Mouse (Mus musculus) CD4-positive, CD25-positive, alpha-beta regulatory T cell, adult 2 months (primary cell): ENCODE measurements at regions not wholly inside any gene's neighbourhood (a gene's known extent, or its start where the extent isn't known, plus 50 kb on each side); places are given as distances from the start of the nearest gene placed in this dataset.

Experiments used
- DNase-seq: peaks from one replicate; pipeline ENCODE4 v3.0.0-alpha.2; 2012; ENCODE audit warnings: low read depth, low spot score

GRCm38 (mm10) chr10:67819534-67819933, 92.9 kb downstream of the Zfp365 start:
- no peak for DNase-seq

GRCm38 (mm10) chr10:67813901-67814300, 98.6 kb downstream of the Zfp365 start:
- no peak for DNase-seq

- DNase-seq: peak; percentile 4
Observed at GRCm38 (mm10) chr10:67805131-67805530, 107.3 kb downstream of the Zfp365 start.

- no peak for DNase-seq
Observed at GRCm38 (mm10) chr10:67804637-67805036, 107.8 kb downstream of the Zfp365 start.

- DNase-seq: no peak
Observed at GRCm38 (mm10) chr10:67802156-67802555, 110.3 kb downstream of the Zfp365 start.

- DNase-seq: no peak
Observed at GRCm38 (mm10) chr10:67801619-67802018, 110.8 kb downstream of the Zfp365 start.

GRCm38 (mm10) chr10:67798991-67799390, 113.5 kb downstream of the Zfp365 start:
- no peak for DNase-seq

- DNase-seq: no peak
Observed at GRCm38 (mm10) chr10:67793206-67793605, 119.3 kb downstream of the Zfp365 start.

GRCm38 (mm10) chr10:67789651-67790050, 122.8 kb downstream of the Zfp365 start:
- DNase-seq: no peak

- DNase-seq: no peak
Observed at GRCm38 (mm10) chr10:67788116-67788515, 124.3 kb downstream of the Zfp365 start.

- no peak for DNase-seq
Observed at GRCm38 (mm10) chr10:67785563-67785962, 126.9 kb downstream of the Zfp365 start.

- no peak for DNase-seq
Observed at GRCm38 (mm10) chr10:67778341-67778740, 134.1 kb downstream of the Zfp365 start.

GRCm38 (mm10) chr10:67777721-67778120, 134.7 kb downstream of the Zfp365 start:
- no peak for DNase-seq

GRCm38 (mm10) chr10:67776851-67777250, 135.6 kb downstream of the Zfp365 start:
- no peak for DNase-seq

GRCm38 (mm10) chr10:67771796-67772195, 140.7 kb downstream of the Zfp365 start:
- DNase-seq: no peak

GRCm38 (mm10) chr10:67766099-67766498, 146.4 kb downstream of the Zfp365 start:
- peak; percentile 81 for DNase-seq

- DNase-seq: no peak
Observed at GRCm38 (mm10) chr10:67760424-67760823, 152.0 kb downstream of the Zfp365 start.

- no peak for DNase-seq
Observed at GRCm38 (mm10) chr10:67748121-67748520, 164.3 kb downstream of the Zfp365 start.

- no peak for DNase-seq
Observed at GRCm38 (mm10) chr10:67747461-67747860, 165.0 kb downstream of the Zfp365 start.

- DNase-seq: no peak
Observed at GRCm38 (mm10) chr10:67746140-67746539, 166.3 kb downstream of the Zfp365 start.

- DNase-seq: no peak
Observed at GRCm38 (mm10) chr10:67743561-67743960, 168.9 kb downstream of the Zfp365 start.

- DNase-seq: no peak
Observed at GRCm38 (mm10) chr10:67742824-67743223, 169.6 kb downstream of the Zfp365 start.

- no peak for DNase-seq
Observed at GRCm38 (mm10) chr10:67742305-67742704, 170.2 kb downstream of the Zfp365 start.

GRCm38 (mm10) chr10:67739199-67739598, 173.3 kb downstream of the Zfp365 start:
- DNase-seq: no peak
